Mouse (Mus musculus): Measurements from ENCODE around the gene Mrpl51.

DNA sequence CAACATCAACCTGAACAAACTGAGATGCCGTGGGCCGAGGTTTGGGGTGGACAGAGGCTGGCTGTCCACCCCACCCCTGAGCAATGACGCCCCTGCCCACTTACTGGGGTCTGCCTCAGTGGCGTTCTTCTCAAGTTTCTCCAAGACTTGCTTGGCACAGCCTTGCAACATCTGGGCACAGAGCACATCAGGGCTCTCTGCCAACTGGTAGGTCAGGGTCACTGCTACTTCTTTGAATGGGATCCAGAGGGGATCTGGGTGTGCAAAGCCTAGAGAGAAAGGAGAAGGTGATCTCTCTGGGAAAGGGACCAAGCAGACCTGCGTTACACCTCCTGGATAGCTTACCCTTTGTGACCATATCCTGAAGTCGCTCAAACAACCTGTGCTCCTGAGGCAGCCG, 18.3 kb upstream of the Mrpl51 start:
- TF ChIP-seq POLR2A (IDR thresholded peaks at IDR 0.05; ENCODE audit: insufficient read length, low read depth) (no peak), E2F4 (IDR thresholded peaks at IDR 0.05; ENCODE audit: insufficient read depth) (no peak), TCF12 (IDR thresholded peaks at IDR 0.05; ENCODE audit: insufficient read depth, poor library complexity, severe bottlenecking) (no peak)

Measured in myocyte (in vitro differentiated cells).